33 mouse cellular contexts compared by ENCODE assay signal in genomic region chr8:70481908-70482307, GRCm38 (mm10). TPM values are rescaled to one million over a fixed set of nuclear protein-coding genes. Genes with fewer than 3 reads are reported as not detected.
DNase-seq lines count a peak whose midpoint lies in the region; ATAC-seq and TF ChIP-seq lines count a peak whose summit lies in the region.
"Had no signal": no experiment of that assay in that cellular context is flagged by ENCODE, and none has a peak within 500 bp of the region (broad histone marks: within the 10 kb centered on the region; RNA-seq: fewer than 3 reads in every experiment).

No protein-coding gene starts in this region.

- no peaks in the 10 kb centered on the region for H3K27me3 ChIP-seq in midbrain, postnatal 0 days (ENCODE audit: insufficient read depth, low read length)
- peaks cover 26% of the 10 kb centered on the region for H3K27me3 ChIP-seq in midbrain, embryonic 16.5 days (ENCODE audit: control insufficient read depth, insufficient read depth, low read depth, low read length)

- WGBS in midbrain, postnatal 0 days = 79% methylated on average over 3 of the region's 3 CpGs
- 89% methylated on average over 3 of the region's 3 CpGs for WGBS in midbrain, embryonic 16.5 days

- TF ChIP-seq CTCF in midbrain, postnatal 0 days (IDR thresholded peaks at IDR 0.05) = 0 out of 2 replicates have a peak, but pooled peaks have one; percentile 5
- peak; percentile 27; the same call in 1 of the 2 replicates for TF ChIP-seq CTCF in layer of hippocampus, adult 2 months (conservative IDR thresholded peaks at IDR 0.05)

- no peak overlapping the region for H3K4me3 ChIP-seq in midbrain, postnatal 0 days (ENCODE audit: low read depth, low read length)
- no peak overlapping the region for H3K4me3 ChIP-seq in midbrain, embryonic 16.5 days (ENCODE audit: low read depth, low read length)
- H3K4me3 ChIP-seq in layer of hippocampus, adult 2 months = no peak overlapping the region
- H3K4me3 ChIP-seq: embryonic facial prominence, embryonic 15.5 days; heart, embryonic 13.5 days; liver, embryonic 13.5 days; stomach, embryonic 15.5 days had no signal

- intact Hi-C loops in left cerebral cortex, postnatal 25 days (cut with DNase I) = no loop called here

- peaks cover 11% of the 10 kb centered on the region; the same call in 1 of the 2 replicates for H3K36me3 ChIP-seq in midbrain, postnatal 0 days (ENCODE audit: insufficient read depth, low read length)
- H3K36me3 ChIP-seq in midbrain, embryonic 16.5 days (ENCODE audit: control insufficient read depth, insufficient read depth, low read length) = peaks cover 2% of the 10 kb centered on the region; the same call in 1 of the 2 replicates
- H3K36me3 ChIP-seq: embryonic facial prominence, embryonic 15.5 days; G1E; heart, embryonic 13.5 days; liver, embryonic 13.5 days; stomach, embryonic 15.5 days had no signal

- H3K27ac ChIP-seq in midbrain, postnatal 0 days (ENCODE audit: low read depth, low read length) = no peak overlapping the region
- no peak overlapping the region for H3K27ac ChIP-seq in midbrain, embryonic 16.5 days (ENCODE audit: low read length)
- H3K27ac ChIP-seq in layer of hippocampus, adult 2 months = peak overlapping the region; percentile 91
- H3K27ac ChIP-seq: embryonic facial prominence, embryonic 15.5 days; heart, embryonic 13.5 days; hindbrain, postnatal 0 days; liver, embryonic 13.5 days; stomach, embryonic 15.5 days had no signal

- no peak overlapping the region for H3K9ac ChIP-seq in midbrain, postnatal 0 days (replicated peaks; ENCODE audit: low read length, poor library complexity, severe bottlenecking)
- no peak overlapping the region for H3K9ac ChIP-seq in midbrain, embryonic 16.5 days (ENCODE audit: low read depth, low read length)
- H3K9ac ChIP-seq: embryonic facial prominence, embryonic 15.5 days; heart, embryonic 13.5 days; liver, embryonic 13.5 days; stomach, embryonic 15.5 days had no signal

- no peaks in the 10 kb centered on the region for H3K9me3 ChIP-seq in midbrain, postnatal 0 days (ENCODE audit: low read length)
- no peaks in the 10 kb centered on the region for H3K9me3 ChIP-seq in midbrain, embryonic 16.5 days (replicated peaks; ENCODE audit: control insufficient read depth, low read length, poor library complexity, severe bottlenecking)
- H3K9me3 ChIP-seq: embryonic facial prominence, embryonic 15.5 days; G1E; heart, embryonic 13.5 days; liver, embryonic 13.5 days; stomach, embryonic 15.5 days had no signal

- H3K4me1 ChIP-seq in midbrain, postnatal 0 days (ENCODE audit: insufficient read depth, low read length) = peaks cover 11% of the 10 kb centered on the region
- H3K4me1 ChIP-seq in midbrain, embryonic 16.5 days (ENCODE audit: control insufficient read depth, insufficient read depth, low read length) = peaks cover 14% of the 10 kb centered on the region

- no peak overlapping the region for H3K4me2 ChIP-seq in midbrain, postnatal 0 days (ENCODE audit: low read depth, low read length, poor library complexity, severe bottlenecking)
- no peak overlapping the region for H3K4me2 ChIP-seq in midbrain, embryonic 16.5 days (ENCODE audit: low read length)
- H3K4me2 ChIP-seq: embryonic facial prominence, embryonic 15.5 days; heart, embryonic 13.5 days; liver, embryonic 13.5 days; midbrain, embryonic 11.5 days; stomach, embryonic 15.5 days had no signal

- ATAC-seq in midbrain, postnatal 0 days (ENCODE audit: low FRiP score) = no peak
- ATAC-seq in midbrain, embryonic 16.5 days = no peak
- ATAC-seq: forebrain, embryonic 16.5 days; hindbrain, postnatal 0 days; intestine, embryonic 16.5 days; Patski had no signal

- DNase-seq in layer of hippocampus, adult 18-20 months (ENCODE audit: low spot score in 2 of 2) = peak; percentile 73 to 93
- no peak for DNase-seq in layer of hippocampus, postnatal 25 days (ENCODE audit: extremely low spot score in 1 of 2, low spot score in 1 of 2)
- DNase-seq in midbrain, postnatal 0 days (ENCODE audit: low spot score) = no peak
- peak; percentile 72 to 90 for DNase-seq in layer of hippocampus, adult 2 months (ENCODE audit: low spot score in 2 of 2)
- peak; percentile 73 to 94 for DNase-seq in left cerebral cortex, postnatal 25 days (ENCODE audit: low spot score in 2 of 2)
- no peak for DNase-seq in gastrocnemius, adult 18-20 months (ENCODE audit: low spot score)
- DNase-seq: adrenal gland, postnatal 36 days; B cell, adult 2 months; cerebellum, adult 11 months; cerebellum, adult 9-11 months; gastrocnemius, postnatal 14 days; heart, adult 11 months; heart, postnatal 14 days; kidney, postnatal 4 days; liver, embryonic 13.5 days; lung, adult 2 months; thymus, adult 18-20 months; thymus, postnatal 36 days had no signal

RNA-seq across cellular contexts. Expression of gene Klhl26, which starts 5.1 kb away (rescaled TPM):
- total RNA-seq in layer of hippocampus, adult 18-20 months (2021) = 10 to 100 TPM; 54.1 to 62.0 TPM
- total RNA-seq in layer of hippocampus, postnatal 25 days (2021) = 10 to 100 TPM; 54.1 to 60.7 TPM
- total RNA-seq in midbrain, postnatal 0 days (2014; rRNA removed) = 48.9 and 51.0 TPM in 2 replicates
- polyA plus RNA-seq in midbrain, postnatal 0 days (2015; fragmentation: Nextera tagmentation; extraction: Ambion mirVana) = 39.4 TPM in 2 replicates
- 31.0 and 32.4 TPM in 2 replicates for polyA plus RNA-seq in midbrain, embryonic 16.5 days (2015; fragmentation: Nextera tagmentation; extraction: Ambion mirVana)
- total RNA-seq in layer of hippocampus, adult 2 months (2021) = 10 to 100 TPM; 56.8 to 60.2 TPM
- 10 to 100 TPM; 40.3 to 44.2 TPM for total RNA-seq in left cerebral cortex, postnatal 25 days (2021)
- 1 to 10 TPM; 7.7 to 8.3 TPM for total RNA-seq in gastrocnemius, adult 18-20 months (2021)

RNA-seq across cellular contexts. Expression of gene Tmem59l, which starts 5.2 kb away (rescaled TPM):
- 100 to 1,000 TPM; 326 to 327 TPM for total RNA-seq in layer of hippocampus, adult 18-20 months (2021)
- total RNA-seq in layer of hippocampus, postnatal 25 days (2021) = 100 to 1,000 TPM; 318 to 351 TPM
- total RNA-seq in midbrain, postnatal 0 days (2014; rRNA removed) = 168 and 206 TPM in 2 replicates
- polyA plus RNA-seq in midbrain, postnatal 0 days (2015; fragmentation: Nextera tagmentation; extraction: Ambion mirVana) = 203 and 226 TPM in 2 replicates
- polyA plus RNA-seq in midbrain, embryonic 16.5 days (2015; fragmentation: Nextera tagmentation; extraction: Ambion mirVana) = 121 and 151 TPM in 2 replicates
- total RNA-seq in layer of hippocampus, adult 2 months (2021) = 100 to 1,000 TPM; 321 to 339 TPM
- total RNA-seq in left cerebral cortex, postnatal 25 days (2021) = 100 to 1,000 TPM; 264 to 286 TPM
- total RNA-seq in gastrocnemius, adult 18-20 months (2021) = not detected
- total RNA-seq: CH12.LX; common myeloid progenitor, adult 5-6 weeks; G1E; gastrocnemius, postnatal 14 days; heart, postnatal 14 days; megakaryocyte progenitor cell, adult 5-6 weeks; monocyte, adult 5-6 weeks; neutrophil, adult 5-6 weeks had no signal

RNA-seq across cellular contexts. Expression of gene Crlf1, which starts 11.1 kb away (rescaled TPM):
- 10 to 100 TPM; 33.1 to 38.2 TPM for total RNA-seq in layer of hippocampus, adult 18-20 months (2021)
- 10 to 100 TPM; 45.2 to 49.5 TPM for total RNA-seq in layer of hippocampus, postnatal 25 days (2021)
- total RNA-seq in midbrain, postnatal 0 days (2014; rRNA removed) = 4.1 and 4.3 TPM in 2 replicates
- polyA plus RNA-seq in midbrain, postnatal 0 days (2015; fragmentation: Nextera tagmentation; extraction: Ambion mirVana) = 9.4 and 10.9 TPM in 2 replicates
- polyA plus RNA-seq in midbrain, embryonic 16.5 days (2015; fragmentation: Nextera tagmentation; extraction: Ambion mirVana) = 3.6 and 6.3 TPM in 2 replicates
- 10 to 100 TPM; 44.5 to 47.1 TPM for total RNA-seq in layer of hippocampus, adult 2 months (2021)
- 1 to 10 TPM; 2.3 to 3.5 TPM for total RNA-seq in left cerebral cortex, postnatal 25 days (2021)
- 1 to 10 TPM; 2.8 to 2.9 TPM for total RNA-seq in gastrocnemius, adult 18-20 months (2021)
- total RNA-seq: common myeloid progenitor, adult 5-6 weeks; G1E; megakaryocyte progenitor cell, adult 5-6 weeks; monocyte, adult 5-6 weeks; neutrophil, adult 5-6 weeks had no signal
- polyA plus RNA-seq: G1E had no signal

RNA-seq across cellular contexts. Expression of gene Rex1bd, which starts 24.6 kb away (rescaled TPM):
- total RNA-seq in layer of hippocampus, adult 18-20 months (2021) = 100 to 1,000 TPM in 1 of 2 experiments, 10 to 100 TPM in 1; 96.5 to 104 TPM
- 100 to 1,000 TPM in 1 of 2 experiments, 10 to 100 TPM in 1; 91.1 to 101 TPM for total RNA-seq in layer of hippocampus, postnatal 25 days (2021)
- total RNA-seq in midbrain, postnatal 0 days (2014; rRNA removed) = 118 and 121 TPM in 2 replicates
- polyA plus RNA-seq in midbrain, postnatal 0 days (2015; fragmentation: Nextera tagmentation; extraction: Ambion mirVana) = 198 and 212 TPM in 2 replicates
- 163 and 185 TPM in 2 replicates for polyA plus RNA-seq in midbrain, embryonic 16.5 days (2015; fragmentation: Nextera tagmentation; extraction: Ambion mirVana)
- 10 to 100 TPM; 93.9 to 98.1 TPM for total RNA-seq in layer of hippocampus, adult 2 months (2021)
- 100 to 1,000 TPM; 104 TPM for total RNA-seq in left cerebral cortex, postnatal 25 days (2021)
- total RNA-seq in gastrocnemius, adult 18-20 months (2021) = 100 to 1,000 TPM; 170 TPM

RNA-seq across cellular contexts. Expression of gene Uba52, which starts 28.7 kb away (rescaled TPM):
- 1,000 to 10,000 TPM; 1,062 to 1,079 TPM for total RNA-seq in layer of hippocampus, adult 18-20 months (2021)
- 1,000 to 10,000 TPM; 1,005 to 1,128 TPM for total RNA-seq in layer of hippocampus, postnatal 25 days (2021)
- 357 and 402 TPM in 2 replicates for total RNA-seq in midbrain, postnatal 0 days (2014; rRNA removed)
- 721 and 736 TPM in 2 replicates for polyA plus RNA-seq in midbrain, postnatal 0 days (2015; fragmentation: Nextera tagmentation; extraction: Ambion mirVana)
- 584 and 621 TPM in 2 replicates for polyA plus RNA-seq in midbrain, embryonic 16.5 days (2015; fragmentation: Nextera tagmentation; extraction: Ambion mirVana)
- total RNA-seq in layer of hippocampus, adult 2 months (2021) = 1,000 to 10,000 TPM in 1 of 2 experiments, 100 to 1,000 TPM in 1; 970 to 1,000 TPM
- total RNA-seq in left cerebral cortex, postnatal 25 days (2021) = 100 to 1,000 TPM; 886 to 927 TPM
- 100 to 1,000 TPM; 841 to 913 TPM for total RNA-seq in gastrocnemius, adult 18-20 months (2021)

Comparison
In these comparisons a context has a peak if more than half of its experiments do, and no peak if none do; other contexts are left out.
1. DNase-seq: peak in layer of hippocampus, adult 18-20 months (2 of 2), layer of hippocampus, adult 2 months (2 of 2) and left cerebral cortex, postnatal 25 days (2 of 2); none in layer of hippocampus, postnatal 25 days (0 of 2), midbrain, postnatal 0 days (single experiment) and gastrocnemius, adult 18-20 months (single experiment).
2. RNA of gene Tmem59l, which starts 5.2 kb away (total RNA-seq): 318 to 351 TPM in layer of hippocampus, postnatal 25 days, 321 to 339 TPM in layer of hippocampus, adult 2 months, 326 to 327 TPM in layer of hippocampus, adult 18-20 months, 264 to 286 TPM in left cerebral cortex, postnatal 25 days and 168 to 206 TPM in midbrain, postnatal 0 days; not detected in gastrocnemius, adult 18-20 months; every median in the first group is over 100 times any median in the second.